Mouse (Mus musculus) naive thymus-derived CD4-positive, alpha-beta T cell, adult 5 months (primary cell): Measurements from ENCODE around the gene Pom121l12. TPM values are rescaled to one million over a fixed set of nuclear protein-coding genes. Genes with fewer than 3 reads are reported as not detected.

Source experiments
- polyA plus RNA-seq: library from polyadenylated mRNA; unstranded; fragments of 100-300 nt; shearing (Covaris generic); gene quantifications from one replicate; pipeline ENCODE4 v1.2.1, GENCODE M21; 2017

Pom121l12 gene
- polyA plus RNA-seq = not detected

GRCm38 (mm10) chr11:14598976-14599375, at the start of gene Pom121l12:
TSS of gene Pom121l12 (plus strand) at chr11:14599276.

